Mouse (Mus musculus): ENCODE results near the gene Narfl.

- TF ChIP-seq CTCF (IDR thresholded peaks at IDR 0.05; ENCODE audit: low read depth, low read length) (no peak), POLR2A (IDR thresholded peaks at IDR 0.05; ENCODE audit: borderline replicate concordance, low read depth, low read length) (no peak)
Measured at GRCm38 (mm10) chr17:25723919-25724318, 49.7 kb upstream of the Narfl start.
